Mouse (Mus musculus) myocyte (in vitro differentiated cells): ENCODE results near the gene Plcz1.

Experiments used
- MAX ChIP-seq: IDR thresholded peaks from one replicate; pipeline ENCODE4 v1.6.1; 2011; ENCODE audit warnings: low read depth, mild to moderate bottlenecking, control low read depth
- POLR2A ChIP-seq: IDR thresholded peaks from one replicate; pipeline ENCODE4 v1.6.1; 2011; ENCODE audit warnings: low read depth, mild to moderate bottlenecking, control low read depth, moderate library complexity; ENCODE audit not compliant: insufficient read length
- POLR2AphosphoS2 ChIP-seq: IDR thresholded peaks from one replicate; pipeline ENCODE4 v1.6.1; 2011; ENCODE audit warnings: low read depth, control low read depth; ENCODE audit not compliant: insufficient read length
- SRF ChIP-seq: IDR thresholded peaks from one replicate; pipeline ENCODE4 v1.6.1; 2011; ENCODE audit warnings: low read depth; ENCODE audit not compliant: control insufficient read depth, insufficient read length
- TCF3 ChIP-seq: IDR thresholded peaks from one replicate; pipeline ENCODE4 v1.6.1; 2011; ENCODE audit warnings: low read depth, control low read depth; ENCODE audit not compliant: insufficient read length

GRCm38 (mm10) chr6:139947106-139947879 lies 94.0 kb downstream of the Plcz1 start:
- no peak for TF ChIP-seq SRF
- TF ChIP-seq TCF3: no peak
- no peak for TF ChIP-seq POLR2A
- no peak for TF ChIP-seq MAX
- no peak for TF ChIP-seq POLR2AphosphoS2
